In genomic region chr12:13120581-13120980, GRCm38 (mm10) we compare ENCODE assay signal across 12 mouse cellular contexts.
DNase-seq lines count a peak whose midpoint lies in the region; ATAC-seq lines count a peak whose summit lies in the region.
"Had no signal": no experiment of that assay in that cellular context is flagged by ENCODE, and none has a peak within 500 bp of the region (broad histone marks: within the 10 kb centered on the region; RNA-seq: fewer than 3 reads in every experiment).

No protein-coding gene starts in this region.

- peaks cover 31% of the 10 kb centered on the region for H3K4me1 ChIP-seq in heart, embryonic 15.5 days (replicated peaks)
- no peaks in the 10 kb centered on the region for H3K4me1 ChIP-seq in midbrain, embryonic 13.5 days (replicated peaks)
- no peaks in the 10 kb centered on the region for H3K4me1 ChIP-seq in midbrain, embryonic 11.5 days (ENCODE audit: control insufficient read depth, insufficient read depth, low read length)
- H3K4me1 ChIP-seq in embryonic facial prominence, embryonic 11.5 days (ENCODE audit: control insufficient read depth, insufficient read depth, low read length) = no peaks in the 10 kb centered on the region

- no peak overlapping the region for H3K27ac ChIP-seq in heart, embryonic 15.5 days
- H3K27ac ChIP-seq in midbrain, embryonic 13.5 days = no peak overlapping the region
- no peak overlapping the region for H3K27ac ChIP-seq in midbrain, embryonic 11.5 days (ENCODE audit: low read depth, low read length)
- no peak overlapping the region for H3K27ac ChIP-seq in embryonic facial prominence, embryonic 11.5 days (replicated peaks; ENCODE audit: low read depth, low read length)
- H3K27ac ChIP-seq: hindbrain, embryonic 14.5 days had no signal

- H3K36me3 ChIP-seq in heart, embryonic 15.5 days = no peaks in the 10 kb centered on the region
- no peaks in the 10 kb centered on the region for H3K36me3 ChIP-seq in midbrain, embryonic 13.5 days
- no peaks in the 10 kb centered on the region for H3K36me3 ChIP-seq in midbrain, embryonic 11.5 days (ENCODE audit: control insufficient read depth, insufficient read depth, low read length)
- H3K36me3 ChIP-seq in embryonic facial prominence, embryonic 11.5 days (replicated peaks; ENCODE audit: control insufficient read depth, insufficient read depth, low read depth, low read length) = no peaks in the 10 kb centered on the region

- no peaks in the 10 kb centered on the region for H3K27me3 ChIP-seq in heart, embryonic 15.5 days
- no peaks in the 10 kb centered on the region for H3K27me3 ChIP-seq in midbrain, embryonic 13.5 days
- H3K27me3 ChIP-seq in midbrain, embryonic 11.5 days (ENCODE audit: control insufficient read depth, insufficient read depth, low read length) = no peaks in the 10 kb centered on the region
- no peaks in the 10 kb centered on the region for H3K27me3 ChIP-seq in embryonic facial prominence, embryonic 11.5 days (ENCODE audit: control insufficient read depth, insufficient read depth, low read length)

- H3K9me3 ChIP-seq in heart, embryonic 15.5 days (replicated peaks) = no peaks in the 10 kb centered on the region
- H3K9me3 ChIP-seq in midbrain, embryonic 13.5 days = no peaks in the 10 kb centered on the region
- no peaks in the 10 kb centered on the region for H3K9me3 ChIP-seq in midbrain, embryonic 11.5 days (ENCODE audit: control insufficient read depth, low read length)
- H3K9me3 ChIP-seq in embryonic facial prominence, embryonic 11.5 days (replicated peaks; ENCODE audit: control insufficient read depth, low read length) = no peaks in the 10 kb centered on the region

- H3K4me2 ChIP-seq in heart, embryonic 15.5 days = no peak overlapping the region
- no peak overlapping the region for H3K4me2 ChIP-seq in midbrain, embryonic 13.5 days (replicated peaks)
- no peak overlapping the region for H3K4me2 ChIP-seq in midbrain, embryonic 11.5 days
- no peak overlapping the region for H3K4me2 ChIP-seq in embryonic facial prominence, embryonic 11.5 days (ENCODE audit: low read depth, low read length)
- H3K4me2 ChIP-seq: hindbrain, embryonic 14.5 days had no signal

- WGBS in heart, embryonic 15.5 days = 28% methylated on average over 7 of the region's 7 CpGs
- 75% methylated on average over 7 of the region's 7 CpGs for WGBS in midbrain, embryonic 13.5 days
- 53% methylated on average over 7 of the region's 7 CpGs for WGBS in midbrain, embryonic 11.5 days
- 36% methylated on average over 7 of the region's 7 CpGs for WGBS in embryonic facial prominence, embryonic 11.5 days

- no peak for DNase-seq in heart, adult 8-10 months (ENCODE audit: low spot score)
- no peak for DNase-seq in midbrain, embryonic 11.5 days (ENCODE audit: low spot score, missing footprints)
- peak; percentile 33 for DNase-seq in embryonic facial prominence, embryonic 11.5 days (ENCODE audit: low spot score)
- peak; percentile 62 for DNase-seq in yolk sac, embryonic 10.5 days (ENCODE audit: low spot score)
- DNase-seq in layer of hippocampus, postnatal 10 days (ENCODE audit: low spot score in 2 of 2) = no peak
- DNase-seq: gastrocnemius, postnatal 25 days; layer of hippocampus, postnatal 36 days; lung, postnatal 10 days; right cerebral cortex, adult 18-20 months had no signal

- no peak overlapping the region for H3K9ac ChIP-seq in heart, embryonic 15.5 days
- H3K9ac ChIP-seq in midbrain, embryonic 13.5 days (replicated peaks) = no peak overlapping the region
- no peak overlapping the region for H3K9ac ChIP-seq in midbrain, embryonic 11.5 days (ENCODE audit: low read length)
- H3K9ac ChIP-seq in embryonic facial prominence, embryonic 11.5 days (replicated peaks; ENCODE audit: low read length) = no peak overlapping the region
- H3K9ac ChIP-seq: hindbrain, embryonic 14.5 days had no signal

- no peak overlapping the region for H3K4me3 ChIP-seq in heart, embryonic 15.5 days
- H3K4me3 ChIP-seq in midbrain, embryonic 13.5 days (replicated peaks) = no peak overlapping the region
- H3K4me3 ChIP-seq in midbrain, embryonic 11.5 days (ENCODE audit: low read depth, low read length) = no peak overlapping the region
- no peak overlapping the region for H3K4me3 ChIP-seq in embryonic facial prominence, embryonic 11.5 days (ENCODE audit: low read depth, low read length)

- 0 out of 2 replicates have a peak, but pooled peaks have one; percentile 14 for ATAC-seq in heart, embryonic 15.5 days (replicated peaks; ENCODE audit: insufficient number of reproducible peaks, insufficient read depth, low FRiP score, low read depth)
- 0 out of 2 replicates have a peak, but pooled peaks have one; percentile 34 for ATAC-seq in midbrain, embryonic 13.5 days
- no peak for ATAC-seq in midbrain, embryonic 11.5 days (ENCODE audit: low FRiP score)
- no peak for ATAC-seq in embryonic facial prominence, embryonic 11.5 days (replicated peaks; ENCODE audit: insufficient number of reproducible peaks, low FRiP score, low TSS enrichment, low read depth)

Comparison
In these comparisons a context has a peak if more than half of its experiments do, and no peak if none do; other contexts are left out.
1. ATAC-seq: peak in heart, embryonic 15.5 days (single experiment) and midbrain, embryonic 13.5 days (single experiment); none in midbrain, embryonic 11.5 days (single experiment) and embryonic facial prominence, embryonic 11.5 days (single experiment).
2. DNase-seq: peak in embryonic facial prominence, embryonic 11.5 days (single experiment) and yolk sac, embryonic 10.5 days (single experiment); none in heart, adult 8-10 months (single experiment), midbrain, embryonic 11.5 days (single experiment) and layer of hippocampus, postnatal 10 days (0 of 2).